Mouse (Mus musculus) lung, embryonic 15.5 days (tissue): ENCODE measurements around the gene Fzr1. TPM values are rescaled to one million over a fixed set of nuclear protein-coding genes. Genes with fewer than 3 reads are reported as not detected.

Experiments used
- ATAC-seq: fragments of 200-750 bp; cut with Nextera tagmentation; 2 replicates; pipeline ENCODE4 v1.8.0; 2017; ENCODE audit warnings: moderate number of reproducible peaks, borderline replicate concordance; ENCODE audit not compliant: low FRiP score, low TSS enrichment; ENCODE audit errors: extremely low read depth
- H3K27ac ChIP-seq: fragments of 300-500 bp; sonication (generic); 2 replicates; pipeline ENCODE4 v1.5.1; 2015; ENCODE audit warnings: moderate library complexity, mild to moderate bottlenecking, inconsistent platforms
- H3K27me3 ChIP-seq: fragments of 300-500 bp; sonication (generic); 2 replicates; pipeline ENCODE4 v1.6.1; 2015; ENCODE audit warnings: inconsistent platforms
- H3K36me3 ChIP-seq: fragments of 300-500 bp; sonication (generic); 2 replicates; pipeline ENCODE4 v1.6.1; 2015; ENCODE audit warnings: inconsistent platforms
- H3K4me1 ChIP-seq: fragments of 300-500 bp; sonication (generic); 2 replicates; pipeline ENCODE4 v1.6.1; 2015; ENCODE audit warnings: inconsistent platforms
- H3K4me2 ChIP-seq: fragments of 300-500 bp; sonication (generic); 2 replicates; pipeline ENCODE4 v1.6.1; 2015; ENCODE audit warnings: inconsistent platforms, mild to moderate bottlenecking, moderate library complexity
- H3K4me3 ChIP-seq: fragments of 300-500 bp; sonication (generic); 2 replicates; pipeline ENCODE4 v1.5.1; 2015; ENCODE audit warnings: mild to moderate bottlenecking, inconsistent platforms
- H3K9ac ChIP-seq: fragments of 300-500 bp; sonication (generic); 2 replicates; pipeline ENCODE4 v1.6.1; 2015; ENCODE audit warnings: inconsistent platforms
- H3K9me3 ChIP-seq: fragments of 300-500 bp; sonication (generic); 2 replicates; pipeline ENCODE4 v1.6.1; 2016; ENCODE audit warnings: inconsistent platforms
- WGBS: fragments of 180-500 bp; shearing (Covaris S2); methylation state at CpG from one replicate; pipeline ENCODE4 v1.1.7; 2015; 5-methylcytosine and 5-hydroxymethylcytosine counted together
- polyA plus RNA-seq: library from polyadenylated mRNA; unstranded; fragments of >200 nt; fragmentation: Nextera tagmentation; extraction: Ambion mirVana; gene quantifications from 2 replicates; pipeline ENCODE4 v1.2.1, GENCODE M21; 2015

The Fzr1 gene
- polyA plus RNA-seq, 1 experiment from 2014 or later = 110 TPM

GRCm38 (mm10) chr10:81413310-81414261 lies 35.3 kb upstream of the Fzr1 start:
- Histone ChIP-seq H3K27ac (peak overlapping the region; percentile 98), H3K4me3 (peak overlapping the region; percentile 22), H3K4me2 (peak overlapping the region; percentile 49), H3K36me3 (0 out of 2 replicates have a peak, but pooled peaks cover under 1% of the 10 kb centered on the region), H3K4me1 (peaks cover 99% of the 10 kb centered on the region), H3K9ac (peak overlapping the region; percentile 9; the same call in 1 of the 2 replicates), H3K9me3 (no peaks in the 10 kb centered on the region), H3K27me3 (no peaks in the 10 kb centered on the region)
- 22% methylated on average over 26 of the region's 26 CpGs for WGBS
- peak; percentile 19; the same call in 1 of the 2 replicates for ATAC-seq

- Histone ChIP-seq H3K27me3 (no peaks in the 10 kb centered on the region), H3K9ac (no peak overlapping the region), H3K9me3 (no peaks in the 10 kb centered on the region), H3K4me2 (peak overlapping the region; percentile 46), H3K4me3 (no peak overlapping the region), H3K27ac (peak overlapping the region; percentile 98), H3K4me1 (peaks cover 99% of the 10 kb centered on the region), H3K36me3 (0 out of 2 replicates have a peak, but pooled peaks cover 7% of the 10 kb centered on the region)
- ATAC-seq = no peak
- WGBS = 63% methylated on average over 16 of the region's 16 CpGs
These were observed 34.4 kb upstream of the Fzr1 start for GRCm38 (mm10) chr10:81412586-81413309.

DNA sequence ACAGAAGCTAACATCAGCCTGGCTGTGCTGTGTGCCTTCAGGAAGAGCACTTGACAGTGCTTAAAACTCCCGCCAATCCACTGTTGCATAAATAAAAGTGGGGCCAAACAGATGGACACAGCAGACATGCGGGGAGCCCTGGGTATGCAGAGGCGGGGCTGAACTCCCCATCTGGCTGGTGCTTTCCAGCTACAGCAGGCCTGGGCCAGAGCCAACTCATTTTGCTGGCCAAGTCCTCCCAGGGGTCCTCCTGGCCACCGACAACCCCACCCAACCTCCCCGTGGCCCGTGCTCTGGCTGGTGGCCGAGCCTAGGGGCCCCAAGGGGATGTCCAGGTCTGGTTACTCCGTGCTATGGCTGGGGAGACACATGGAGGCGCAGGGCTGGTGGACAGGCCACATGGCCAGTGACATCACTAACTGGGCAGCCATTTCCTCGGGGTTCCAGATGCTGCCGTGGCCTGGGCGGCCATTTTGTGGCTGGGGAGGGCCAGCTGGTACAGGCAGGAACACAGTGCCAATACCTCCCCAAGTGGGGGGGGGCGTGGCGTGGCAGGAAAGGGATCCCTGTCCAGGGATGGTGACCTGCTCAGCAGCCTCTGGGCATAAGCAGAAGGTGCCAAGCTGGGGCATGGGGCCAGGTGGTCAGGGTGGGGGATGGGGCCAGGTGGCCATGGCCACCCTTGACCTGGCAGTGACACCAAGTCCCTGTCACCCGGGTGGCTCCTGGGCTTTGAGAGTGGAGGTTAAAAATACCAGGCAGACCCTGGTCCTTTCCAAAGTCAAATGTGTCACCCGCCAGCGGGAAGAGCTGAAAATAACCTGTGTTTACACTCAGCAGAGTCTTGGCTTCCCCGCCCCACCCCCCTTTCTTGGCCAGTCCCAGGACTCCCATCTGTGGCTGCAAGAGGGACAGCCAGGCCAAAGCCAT lies 33.4 kb upstream of the Fzr1 start:
- Histone ChIP-seq H3K27ac (peak overlapping the region; percentile 98), H3K36me3 (peaks cover 14% of the 10 kb centered on the region), H3K9ac (0 out of 2 replicates have a peak overlapping the region, but pooled peaks have one; percentile 4), H3K4me3 (0 out of 2 replicates have a peak overlapping the region, but pooled peaks have one; percentile 2), H3K4me1 (peaks cover 99% of the 10 kb centered on the region), H3K4me2 (peak overlapping the region; percentile 46), H3K9me3 (no peaks in the 10 kb centered on the region), H3K27me3 (no peaks in the 10 kb centered on the region)
- ATAC-seq = peak; percentile 15; the same call in 1 of the 2 replicates
- 28% methylated on average over 18 of the region's 18 CpGs for WGBS

- Histone ChIP-seq H3K27me3 (no peaks in the 10 kb centered on the region), H3K36me3 (peaks cover 20% of the 10 kb centered on the region), H3K9me3 (no peaks in the 10 kb centered on the region), H3K4me1 (peaks cover 93% of the 10 kb centered on the region), H3K9ac (0 out of 2 replicates have a peak overlapping the region, but pooled peaks have one; percentile 1), H3K27ac (peak overlapping the region; percentile 98), H3K4me3 (peak overlapping the region; percentile 24; the same call in 1 of the 2 replicates), H3K4me2 (peak overlapping the region; percentile 46)
- 55% methylated on average over 9 of the region's 9 CpGs for WGBS
- no peak for ATAC-seq
These were observed 32.7 kb upstream of the Fzr1 start for GRCm38 (mm10) chr10:81410981-81411380.

DNA sequence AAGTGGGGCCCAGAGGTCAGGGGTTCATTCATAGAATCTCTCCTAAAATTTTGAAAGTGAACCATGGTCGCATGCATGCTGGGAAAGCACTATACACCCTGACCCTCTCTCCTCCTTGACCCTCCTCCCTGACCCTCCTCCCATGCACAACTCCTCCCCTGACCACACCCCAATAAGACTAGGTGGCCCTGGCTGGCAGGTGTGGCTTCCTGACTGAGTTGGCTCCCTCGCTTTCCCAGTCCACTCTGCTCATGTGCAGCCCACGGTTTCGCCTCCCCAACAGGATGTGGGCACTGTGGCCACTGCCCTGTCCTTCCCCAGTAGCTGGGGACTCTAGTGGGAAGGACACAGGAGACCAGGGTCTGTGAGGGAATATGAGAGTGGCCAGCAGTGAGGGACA lies 32.0 kb upstream of the Fzr1 start:
- WGBS = 53% methylated on average over 4 of the region's 4 CpGs
- no peaks in the 10 kb centered on the region for H3K27me3 ChIP-seq
- ATAC-seq = no peak
- H3K9me3 ChIP-seq = no peaks in the 10 kb centered on the region
- H3K4me3 ChIP-seq = peak overlapping the region; percentile 24
- H3K36me3 ChIP-seq = peaks cover 26% of the 10 kb centered on the region
- H3K4me2 ChIP-seq = peak overlapping the region; percentile 46
- 0 out of 2 replicates have a peak overlapping the region, but pooled peaks have one; percentile 1 for H3K9ac ChIP-seq
- peak overlapping the region; percentile 98 for H3K27ac ChIP-seq
- peaks cover 87% of the 10 kb centered on the region for H3K4me1 ChIP-seq

GRCm38 (mm10) chr10:81409330-81409729 lies 31.0 kb upstream of the Fzr1 start:
- Histone ChIP-seq H3K4me2 (peak overlapping the region; percentile 46), H3K9ac (0 out of 2 replicates have a peak overlapping the region, but pooled peaks have one; percentile 19), H3K4me1 (peaks cover 83% of the 10 kb centered on the region), H3K4me3 (peak overlapping the region; percentile 24), H3K27ac (peak overlapping the region; percentile 98), H3K36me3 (peaks cover 32% of the 10 kb centered on the region), H3K27me3 (no peaks in the 10 kb centered on the region), H3K9me3 (no peaks in the 10 kb centered on the region)
- no peak for ATAC-seq
- 37% methylated on average over 8 of the region's 8 CpGs for WGBS

GRCm38 (mm10) chr10:81408871-81409291 lies 30.6 kb upstream of the Fzr1 start:
- no peak overlapping the region for H3K4me3 ChIP-seq
- peak; percentile 49 for ATAC-seq
- no peaks in the 10 kb centered on the region for H3K27me3 ChIP-seq
- WGBS = 29% methylated on average over 9 of the region's 9 CpGs
- H3K9me3 ChIP-seq = no peaks in the 10 kb centered on the region
- peak overlapping the region; percentile 98 for H3K27ac ChIP-seq
- no peak overlapping the region for H3K9ac ChIP-seq
- peaks cover 35% of the 10 kb centered on the region for H3K36me3 ChIP-seq
- H3K4me2 ChIP-seq = peak overlapping the region; percentile 46; the same call in 1 of the 2 replicates
- peaks cover 78% of the 10 kb centered on the region for H3K4me1 ChIP-seq

- Histone ChIP-seq H3K4me1 (peaks cover 76% of the 10 kb centered on the region), H3K36me3 (peaks cover 36% of the 10 kb centered on the region), H3K9me3 (no peaks in the 10 kb centered on the region), H3K27ac (peak overlapping the region; percentile 98), H3K4me3 (no peak overlapping the region), H3K4me2 (no peak overlapping the region), H3K9ac (no peak overlapping the region), H3K27me3 (no peaks in the 10 kb centered on the region)
- 58% methylated on average over 13 of the region's 13 CpGs for WGBS
- ATAC-seq = no peak
These were observed 30.1 kb upstream of the Fzr1 start for GRCm38 (mm10) chr10:81408424-81408729.

DNA sequence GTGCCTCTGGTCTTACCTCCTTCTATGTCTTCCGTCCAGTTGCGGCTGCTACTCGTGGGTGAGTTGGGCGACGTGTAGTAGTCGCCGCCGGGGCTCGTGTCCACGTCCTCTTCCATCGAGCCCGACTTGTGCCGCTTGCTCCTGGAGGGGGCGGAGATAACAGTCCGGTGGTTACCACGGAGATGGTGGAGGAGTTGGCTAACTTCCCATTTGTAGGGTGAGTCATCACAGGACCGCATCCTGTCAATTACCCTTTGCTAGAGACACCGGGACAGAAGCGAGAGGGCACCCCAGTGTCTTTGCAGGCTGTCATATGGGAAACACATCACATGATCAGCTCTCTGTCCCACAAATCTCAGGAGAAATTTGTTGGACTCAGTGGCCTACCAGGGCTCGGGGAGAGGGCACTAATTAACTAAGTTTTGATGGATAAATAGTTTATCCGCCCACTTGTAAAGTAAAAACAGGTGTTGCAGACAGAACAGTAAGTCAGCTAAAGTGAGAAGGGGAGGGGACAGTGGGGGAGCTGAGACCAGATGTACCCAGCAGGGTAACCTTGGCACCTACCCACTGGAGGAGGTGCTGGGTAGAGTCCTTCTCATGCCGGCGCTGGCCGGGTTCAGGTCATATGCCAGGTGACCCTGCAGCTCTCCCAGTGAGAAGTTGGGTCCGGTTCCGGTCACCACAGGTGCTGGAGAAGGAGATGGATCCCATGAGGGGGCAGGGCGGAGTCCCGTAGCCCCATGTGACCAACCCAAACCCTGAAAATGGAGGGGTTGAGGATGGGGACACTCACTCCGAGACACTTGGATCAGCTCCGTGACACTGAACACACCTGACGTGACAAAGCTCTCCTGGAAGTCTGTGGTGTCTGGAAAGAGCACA lies 29.5 kb upstream of the Fzr1 start:
- no peaks in the 10 kb centered on the region for H3K27me3 ChIP-seq
- no peaks in the 10 kb centered on the region for H3K9me3 ChIP-seq
- H3K36me3 ChIP-seq = peaks cover 36% of the 10 kb centered on the region
- peak overlapping the region; percentile 98 for H3K27ac ChIP-seq
- ATAC-seq = no peak
- no peak overlapping the region; the same call in 1 of the 2 replicates for H3K9ac ChIP-seq
- H3K4me3 ChIP-seq = peak overlapping the region; percentile 31
- peaks cover 76% of the 10 kb centered on the region for H3K4me1 ChIP-seq
- peak overlapping the region; percentile 43 for H3K4me2 ChIP-seq
- WGBS = 26% methylated on average over 31 of the region's 31 CpGs
